Mouse (Mus musculus) T-helper 17 cell (primary cell): Measurements from ENCODE around the gene Zswim3.
"Not testable (repeated sequence)": the region's sequence is repeated elsewhere in the genome, so short reads cannot be mapped to it uniquely, and the experiment has no call there.

Source experiments
- in situ Hi-C, 2 experiments: fragments of 300-600 bp; cut with MboI, MseI; formaldehyde crosslinking; loops; 1 replicate in 1 of 2; 2 replicates in 1 of 2; pipeline ENCODE4 v1.15.1; 2025; ENCODE audit warnings: high pct_unique_total_duplicates in 2 of 2

The Zswim3 gene

GRCm38 (mm10) chr2:164778809-164779208, 26.1 kb upstream of the Zswim3 start:
- in situ Hi-C loops: no loop called here

DNA sequence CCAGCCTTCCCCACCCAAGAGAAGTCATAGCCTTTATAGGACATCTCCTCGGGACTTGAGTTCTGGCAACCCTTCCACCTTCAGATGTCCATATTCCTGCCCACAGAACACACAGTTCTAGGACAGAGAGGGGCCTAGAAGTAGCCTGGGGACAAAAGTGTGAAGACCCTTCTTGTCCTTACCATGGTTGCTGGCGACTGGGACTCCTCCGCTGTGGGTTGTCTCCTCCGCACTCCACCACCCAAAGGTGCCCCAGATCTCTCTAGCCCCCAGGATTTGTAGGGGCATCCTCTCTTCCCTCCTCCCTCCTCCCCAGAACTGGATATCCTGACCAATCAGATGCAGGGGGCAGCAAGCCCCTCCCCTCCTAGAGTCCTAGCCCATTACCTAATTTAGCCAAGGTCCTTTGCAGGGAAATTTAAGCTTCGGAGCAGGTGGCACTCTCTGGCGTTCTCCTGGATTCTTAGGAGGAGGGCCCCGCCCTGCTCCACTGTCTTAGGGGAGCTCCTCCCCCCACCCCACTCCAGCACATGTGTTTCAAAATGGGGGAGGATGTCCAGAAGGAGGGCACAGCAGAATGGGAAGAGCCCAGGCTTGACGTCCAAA, 25.3 kb upstream of the Zswim3 start, which contains the start of gene Tnnc2:
Gene Tnnc2 (minus strand): TSS at position 487 of the 606 bp plus-strand sequence.
- in situ Hi-C loops: no loop called here

GRCm38 (mm10) chr2:164781876-164782275, 23.0 kb upstream of the Zswim3 start:
- in situ Hi-C loops: no loop called here

- in situ Hi-C loops: no loop called here
Measured at GRCm38 (mm10) chr2:164783926-164784581, 20.8 kb upstream of the Zswim3 start.

GRCm38 (mm10) chr2:164784869-164785420, 20.0 kb upstream of the Zswim3 start:
- in situ Hi-C loops: no loop called here

GRCm38 (mm10) chr2:164785481-164786387, 19.2 kb upstream of the Zswim3 start, which contains the start of gene Snx21:
Snx21 (plus strand) TSS chr2:164785823.
- in situ Hi-C loops: no loop called here

DNA sequence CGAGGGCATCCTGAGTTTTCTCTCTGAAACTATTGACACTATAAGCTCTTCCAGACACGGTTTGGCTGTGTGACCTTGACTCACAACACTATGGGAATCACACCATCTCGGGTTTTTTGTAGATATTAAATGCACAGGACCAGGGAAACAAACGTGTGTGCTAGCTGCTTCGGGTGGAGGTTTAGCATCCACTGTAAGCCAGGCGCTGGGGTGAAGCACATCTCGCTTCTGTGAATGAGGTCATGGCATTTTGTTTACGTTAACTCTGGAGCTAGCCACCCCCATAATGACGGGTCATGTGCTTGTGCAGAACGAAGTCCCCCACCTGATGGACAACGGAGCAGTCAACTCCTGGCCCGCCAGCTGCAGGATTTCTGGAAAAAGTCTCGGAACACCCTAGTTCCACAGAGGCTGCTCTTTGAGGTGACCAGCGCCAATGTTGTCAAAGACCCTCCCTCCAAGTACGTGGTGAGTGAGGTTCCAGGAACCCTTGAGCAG, 18.5 kb upstream of the Zswim3 start:
- in situ Hi-C loops: no loop called here

- in situ Hi-C loops: no loop called here
Measured at GRCm38 (mm10) chr2:164787032-164787431, 17.9 kb upstream of the Zswim3 start.

DNA sequence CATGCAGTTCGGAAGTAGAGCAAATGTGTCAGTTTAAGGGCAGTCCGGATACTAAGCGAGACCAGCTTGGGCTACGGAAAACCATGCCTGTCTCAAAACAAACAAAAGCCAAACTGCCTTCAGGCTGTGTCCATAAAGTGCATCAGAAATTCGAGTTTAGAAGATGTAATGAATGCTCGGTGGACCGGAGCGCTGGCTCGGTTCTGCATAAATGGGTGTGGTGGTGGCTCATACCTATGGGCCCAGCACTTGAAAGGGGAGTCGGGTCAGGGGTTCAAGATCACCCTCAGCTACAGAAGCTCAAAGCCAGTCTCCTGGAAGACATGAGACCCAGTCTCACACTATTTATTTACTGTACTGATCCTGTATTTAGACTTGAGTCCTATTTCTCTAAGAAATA, 17.1 kb upstream of the Zswim3 start:
- in situ Hi-C loops: no loop called here

GRCm38 (mm10) chr2:164788411-164788810, 16.5 kb upstream of the Zswim3 start:
- in situ Hi-C loops: no loop called here

GRCm38 (mm10) chr2:164790451-164790850, 14.4 kb upstream of the Zswim3 start:
- in situ Hi-C loops: no loop called here

GRCm38 (mm10) chr2:164791841-164792261, 13.0 kb upstream of the Zswim3 start:
- in situ Hi-C loops: no loop called here

DNA sequence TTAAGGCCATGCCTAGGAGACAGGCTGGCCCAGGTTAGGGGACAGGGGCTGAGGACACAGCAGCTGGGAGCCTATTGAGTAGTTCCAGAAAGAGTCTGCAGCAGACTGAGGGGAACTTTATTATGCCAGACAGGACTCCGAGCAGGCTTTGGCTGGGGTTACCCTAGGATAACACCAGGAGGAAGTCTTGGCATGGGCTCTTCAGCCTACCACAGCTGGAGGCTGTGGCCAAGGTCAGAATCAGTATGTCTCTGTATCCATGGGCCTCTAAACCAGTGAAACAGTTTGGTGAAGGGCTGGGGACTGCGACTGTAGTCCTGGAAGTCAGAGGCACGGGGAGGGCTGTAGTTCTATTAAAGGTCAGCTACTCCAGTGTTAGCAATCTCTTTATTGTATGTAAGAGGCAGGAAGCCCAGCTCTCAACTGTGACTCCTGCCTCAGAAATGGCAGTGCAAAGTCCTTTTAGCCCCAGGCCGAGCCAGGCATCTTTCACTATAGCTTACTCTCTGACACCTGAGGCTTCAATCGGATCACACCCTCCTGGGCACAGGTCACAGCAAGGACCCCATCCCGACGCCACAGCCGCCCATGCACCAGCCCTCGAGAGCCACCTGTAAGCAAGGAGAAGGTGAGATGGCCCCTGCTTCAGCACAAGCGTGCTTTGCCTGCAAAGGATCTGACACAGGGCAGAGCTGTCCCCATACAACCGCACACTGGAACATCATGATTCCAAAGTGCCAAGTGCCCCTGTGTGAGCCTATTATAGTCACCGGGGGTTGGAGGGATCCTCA, 12.3 kb upstream of the Zswim3 start:
- in situ Hi-C loops: no loop called here

DNA sequence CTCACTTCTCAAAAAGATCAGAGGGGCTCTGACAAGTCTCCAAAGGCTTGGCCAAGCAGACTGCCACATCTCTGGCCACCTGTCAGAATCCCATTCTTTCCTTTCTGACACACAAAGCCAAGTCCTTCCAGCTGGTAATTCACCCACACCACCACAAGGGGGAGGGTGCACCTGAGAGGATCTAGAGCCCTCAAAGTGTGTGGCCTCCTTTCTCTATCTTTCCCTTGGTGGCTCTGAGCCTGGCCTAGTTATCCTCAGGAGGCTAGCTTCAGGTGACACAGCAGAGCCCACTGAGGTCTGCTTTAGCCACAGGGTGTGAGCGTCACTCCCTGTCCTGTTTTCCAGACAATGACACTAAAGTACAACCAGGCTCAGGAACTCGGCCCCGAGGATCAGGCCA, 11.7 kb upstream of the Zswim3 start:
- in situ Hi-C loops: no loop called here

- in situ Hi-C loops: no loop called here
Measured at GRCm38 (mm10) chr2:164793772-164794171, 11.1 kb upstream of the Zswim3 start.

- in situ Hi-C loops: no loop called here
Measured at GRCm38 (mm10) chr2:164794293-164794692, 10.6 kb upstream of the Zswim3 start.

GRCm38 (mm10) chr2:164795868-164796267, 9.0 kb upstream of the Zswim3 start:
- in situ Hi-C loops: no loop called here

DNA sequence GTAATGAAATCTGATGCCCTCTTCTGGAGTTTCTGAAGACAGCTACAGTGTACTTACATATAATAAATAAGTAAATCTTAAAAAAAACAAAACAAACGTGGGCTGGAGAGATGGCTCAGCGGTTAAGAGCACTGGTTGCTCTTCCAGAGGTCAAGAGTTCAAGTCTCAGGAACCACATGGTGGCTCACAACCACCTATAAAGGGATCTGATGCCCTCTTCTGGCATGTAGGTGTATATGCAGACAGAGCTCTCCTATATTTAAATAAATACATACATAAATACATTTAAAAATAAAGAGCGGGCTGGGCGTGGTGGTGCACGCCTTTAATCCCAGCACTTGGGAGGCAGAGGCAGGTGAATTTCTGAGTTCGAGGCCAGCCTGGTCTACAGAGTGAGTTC, 6.3 kb upstream of the Zswim3 start:
- in situ Hi-C loops: not testable (repeated sequence)

DNA sequence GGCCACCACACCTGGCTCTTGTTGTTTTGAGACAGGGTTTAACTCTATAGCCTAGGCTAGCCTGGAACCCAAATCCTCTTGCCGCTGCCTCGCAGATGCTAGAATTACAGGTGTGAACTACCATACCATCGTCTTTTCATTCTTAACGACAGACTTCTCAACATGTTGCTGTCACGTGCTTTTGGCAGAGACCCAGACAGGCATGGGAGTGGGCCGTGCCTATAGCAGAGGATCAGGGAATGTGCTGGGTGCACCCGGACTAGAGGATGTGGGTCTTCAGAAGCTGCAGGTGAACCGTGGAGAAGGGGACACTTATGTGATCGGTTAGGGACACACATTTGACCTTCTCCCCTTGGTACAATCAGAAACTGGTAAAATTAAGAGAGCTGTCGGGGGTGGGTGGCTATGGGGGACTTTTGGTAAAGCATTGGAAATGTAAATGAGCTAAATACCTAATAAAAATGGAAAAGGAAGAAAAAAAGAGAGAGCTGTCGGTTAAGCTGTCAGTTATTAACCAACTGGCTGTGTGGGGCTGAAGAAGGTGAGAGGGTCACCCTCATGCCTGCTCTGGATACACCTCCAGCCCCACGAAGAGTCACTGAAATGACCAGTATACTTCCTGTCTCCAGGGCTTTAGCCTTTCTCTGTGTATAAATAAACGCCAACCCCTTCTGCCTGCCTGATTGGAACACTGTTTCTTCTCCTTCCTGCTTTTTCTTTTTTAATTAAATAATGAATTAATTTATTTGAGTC, 4.5 kb upstream of the Zswim3 start:
- in situ Hi-C loops: no loop called here

- in situ Hi-C loops: no loop called here
Measured at GRCm38 (mm10) chr2:164803201-164803920, 1.5 kb upstream of the Zswim3 start.
